Mouse (Mus musculus) intestine, postnatal 0 days (tissue): ENCODE measurements around the gene Lifr. TPM values are rescaled to one million over a fixed set of nuclear protein-coding genes. Genes with fewer than 3 reads are reported as not detected.

ENCODE experiments used
- ATAC-seq: fragments of 200-750 bp; cut with Nextera tagmentation; 2 replicates; pipeline ENCODE4 v1.8.0; 2017; ENCODE audit warnings: mild to moderate bottlenecking, moderate TSS enrichment, moderate library complexity
- H3K27ac ChIP-seq: fragments of 300-500 bp; sonication (generic); 2 replicates; pipeline ENCODE4 v1.5.1; 2014; ENCODE audit warnings: mild to moderate bottlenecking, low read depth, low read length, moderate library complexity
- H3K27me3 ChIP-seq: fragments of 300-500 bp; sonication (generic); replicated peaks from 2 replicates; pipeline ENCODE4 v1.6.1; 2014; ENCODE audit warnings: low read length, mixed read lengths; ENCODE audit not compliant: control insufficient read depth, insufficient read depth
- H3K36me3 ChIP-seq: fragments of 300-500 bp; sonication (generic); 2 replicates; pipeline ENCODE4 v1.6.1; 2014; ENCODE audit warnings: mild to moderate bottlenecking, moderate library complexity; ENCODE audit not compliant: control insufficient read depth, insufficient read depth
- H3K4me1 ChIP-seq: fragments of 300-500 bp; sonication (generic); replicated peaks from 2 replicates; pipeline ENCODE4 v1.6.1; 2014; ENCODE audit warnings: antibody characterized with exemption, low read length, mixed read lengths; ENCODE audit not compliant: control insufficient read depth, insufficient read depth
- H3K4me2 ChIP-seq: fragments of 300-500 bp; sonication (generic); replicated peaks from 2 replicates; pipeline ENCODE4 v1.6.1; 2014; ENCODE audit warnings: low read depth, mild to moderate bottlenecking, moderate library complexity
- H3K4me3 ChIP-seq: fragments of 300-500 bp; sonication (generic); 2 replicates; pipeline ENCODE4 v1.5.1; 2014; ENCODE audit warnings: low read depth, low read length
- H3K9ac ChIP-seq: fragments of 300-500 bp; sonication (generic); 2 replicates; pipeline ENCODE4 v1.6.1; 2014; ENCODE audit warnings: mild to moderate bottlenecking, low read depth, low read length
- H3K9me3 ChIP-seq: fragments of 300-500 bp; sonication (generic); 2 replicates; pipeline ENCODE4 v1.6.1; 2016; ENCODE audit warnings: mixed run types; ENCODE audit not compliant: control insufficient read depth
- CTCF ChIP-seq: sonication (generic); IDR thresholded peaks from 2 replicates; pipeline ENCODE4 v1.5.1; 2016; ENCODE audit warnings: low read depth, mild to moderate bottlenecking, control low read depth, antibody characterized with exemption, moderate library complexity
- WGBS: fragments of 180-500 bp; shearing (Covaris S2); extraction: QIAGEN DNeasy Blood & Tissue Kit; methylation state at CpG from one replicate; pipeline ENCODE4 v1.1.7; 2014; 5-methylcytosine and 5-hydroxymethylcytosine counted together
- polyA plus RNA-seq: library from polyadenylated mRNA; unstranded; fragments of >200 nt; fragmentation: Nextera tagmentation; extraction: Ambion mirVana; gene quantifications from 2 replicates; pipeline ENCODE4 v1.2.1, GENCODE M21; 2015

The Lifr gene
- 6.2 and 6.3 TPM in 2 replicates for polyA plus RNA-seq

DNA sequence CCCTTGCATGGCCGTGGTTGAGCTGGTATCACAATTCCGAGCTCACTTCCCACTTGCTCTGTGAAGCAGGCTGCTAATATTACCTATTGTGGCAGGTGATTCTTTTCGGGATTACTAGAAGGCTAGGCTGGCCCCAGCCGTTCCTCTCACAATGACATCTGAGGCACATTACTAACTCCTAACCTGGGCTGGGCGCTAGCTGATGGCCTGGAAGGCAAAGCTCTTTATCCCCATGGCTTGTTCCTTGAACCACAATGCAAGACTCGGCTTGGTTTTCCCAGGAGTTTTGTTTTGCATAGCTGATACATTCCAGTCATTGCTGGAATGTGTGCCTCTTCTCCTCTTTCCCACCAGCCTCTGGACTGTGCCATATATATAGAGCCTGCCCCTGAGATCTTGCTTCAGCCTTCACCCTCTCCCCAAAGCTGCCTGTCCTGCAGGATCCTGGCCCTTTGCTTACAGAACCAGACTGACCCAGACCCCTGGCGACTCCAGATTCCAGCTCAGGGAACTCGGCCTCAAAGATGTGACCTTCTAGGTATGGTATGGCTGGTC is at the start of gene Lifr:
TSS of gene Lifr (plus strand) at position 404 of the 555 bp plus-strand sequence.
- Histone ChIP-seq H3K9me3 (no peaks in the 10 kb centered on the region), H3K4me1 (no peaks in the 10 kb centered on the region), H3K36me3 (no peaks in the 10 kb centered on the region), H3K4me3 (no peak within 1 kb of the TSS), H3K27ac (no peak within 1 kb of the TSS), H3K9ac (no peak within 1 kb of the TSS), H3K27me3 (0 out of 2 replicates have a peak, but pooled peaks cover 7% of the 10 kb centered on the region), H3K4me2 (no peak within 1 kb of the TSS)
- TF ChIP-seq CTCF, result no peak
- 79% methylated on average over 8 of the region's 8 CpGs for WGBS
- no peak for ATAC-seq

GRCm38 (mm10) chr15:7044081-7044749 is 46.2 kb upstream of the Lifr start:
- Histone ChIP-seq H3K9ac (no peak overlapping the region), H3K4me1 (no peaks in the 10 kb centered on the region), H3K4me2 (no peak overlapping the region), H3K27ac (no peak overlapping the region), H3K27me3 (no peaks in the 10 kb centered on the region), H3K9me3 (no peaks in the 10 kb centered on the region), H3K4me3 (no peak overlapping the region), H3K36me3 (no peaks in the 10 kb centered on the region)
- TF ChIP-seq CTCF, result no peak
- no peak for ATAC-seq
- WGBS, result 37% methylated on average over 11 of the region's 11 CpGs

- Histone ChIP-seq H3K9ac (no peak overlapping the region), H3K27me3 (0 out of 2 replicates have a peak, but pooled peaks cover 2% of the 10 kb centered on the region), H3K4me1 (no peaks in the 10 kb centered on the region), H3K4me3 (no peak overlapping the region), H3K4me2 (no peak overlapping the region), H3K27ac (no peak overlapping the region), H3K9me3 (no peaks in the 10 kb centered on the region), H3K36me3 (no peaks in the 10 kb centered on the region)
- no peak for ATAC-seq
- 79% methylated on average over 4 of the region's 4 CpGs for WGBS
- TF ChIP-seq CTCF, result no peak
These were observed 45.4 kb upstream of the Lifr start for GRCm38 (mm10) chr15:7045056-7045455.

DNA sequence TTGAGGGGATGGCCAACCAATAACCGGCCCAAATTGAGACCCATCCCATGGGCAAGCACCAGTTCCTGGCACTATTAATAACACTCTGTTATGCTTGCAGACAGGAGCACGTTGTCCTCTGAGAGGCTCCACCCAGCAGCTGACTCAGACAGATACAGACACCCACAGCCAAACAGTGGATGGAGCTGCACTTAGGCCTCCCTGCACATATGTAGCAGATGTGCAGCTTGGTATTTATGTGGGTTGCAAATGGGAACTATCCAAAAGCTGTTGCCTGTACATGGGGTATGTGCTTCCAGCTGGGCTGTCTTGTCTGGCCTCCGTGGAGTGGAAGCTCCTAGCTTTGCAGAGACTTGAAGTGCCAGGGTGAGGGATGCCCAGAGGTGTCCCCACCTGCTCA is 42.5 kb upstream of the Lifr start:
- no peak for ATAC-seq
- no peak for TF ChIP-seq CTCF
- Histone ChIP-seq H3K9ac (no peak overlapping the region), H3K27me3 (0 out of 2 replicates have a peak, but pooled peaks cover 4% of the 10 kb centered on the region), H3K4me1 (no peaks in the 10 kb centered on the region), H3K4me3 (no peak overlapping the region), H3K4me2 (no peak overlapping the region), H3K9me3 (no peaks in the 10 kb centered on the region), H3K36me3 (no peaks in the 10 kb centered on the region), H3K27ac (no peak overlapping the region)
- 56% methylated on average over 3 of the region's 3 CpGs for WGBS

GRCm38 (mm10) chr15:7048916-7049315 is 41.5 kb upstream of the Lifr start:
- no peak for TF ChIP-seq CTCF
- no peak overlapping the region for H3K4me2 ChIP-seq
- no peaks in the 10 kb centered on the region for H3K36me3 ChIP-seq
- H3K27ac ChIP-seq, result no peak overlapping the region
- no peaks in the 10 kb centered on the region for H3K9me3 ChIP-seq
- no peaks in the 10 kb centered on the region for H3K4me1 ChIP-seq
- ATAC-seq, result no peak
- H3K4me3 ChIP-seq, result no peak overlapping the region
- 0 out of 2 replicates have a peak, but pooled peaks cover 4% of the 10 kb centered on the region for H3K27me3 ChIP-seq
- H3K9ac ChIP-seq, result no peak overlapping the region
- WGBS, result 53% methylated on average over 8 of the region's 8 CpGs

GRCm38 (mm10) chr15:7051666-7052065 is 38.7 kb upstream of the Lifr start:
- H3K4me1 ChIP-seq, result no peaks in the 10 kb centered on the region
- 64% methylated on average over 2 of the region's 2 CpGs for WGBS
- no peak for TF ChIP-seq CTCF
- H3K27ac ChIP-seq, result no peak overlapping the region
- no peaks in the 10 kb centered on the region for H3K36me3 ChIP-seq
- no peak for ATAC-seq
- H3K9me3 ChIP-seq, result no peaks in the 10 kb centered on the region
- H3K4me3 ChIP-seq, result no peak overlapping the region
- no peak overlapping the region for H3K4me2 ChIP-seq
- H3K27me3 ChIP-seq, result 0 out of 2 replicates have a peak, but pooled peaks cover 4% of the 10 kb centered on the region
- no peak overlapping the region for H3K9ac ChIP-seq
